In genomic region chr5:24309223-24309622, GRCm38 (mm10) we compare ENCODE assay signal across 37 mouse cellular contexts. TPM values are rescaled to one million over a fixed set of nuclear protein-coding genes. Genes with fewer than 3 reads are reported as not detected.
"Had no signal": no experiment of that assay in that cellular context is flagged by ENCODE, and none has a peak within 500 bp of the region (broad histone marks: within the 10 kb centered on the region; RNA-seq: fewer than 3 reads in every experiment).

No protein-coding gene starts in this region.

- H3K9me3 ChIP-seq: liver, embryonic 15.5 days had no signal

- H3K36me3 ChIP-seq: limb, embryonic 10.5 days; limb, embryonic 12.5 days; limb, embryonic 13.5 days; limb, embryonic 15.5 days; liver, embryonic 12.5 days; liver, embryonic 13.5 days; liver, embryonic 15.5 days; lung, embryonic 15.5 days; midbrain, embryonic 10.5 days; midbrain, embryonic 12.5 days; midbrain, embryonic 13.5 days; midbrain, embryonic 15.5 days; neural tube, embryonic 12.5 days; neural tube, embryonic 13.5 days had no signal

- H3K4me2 ChIP-seq: limb, embryonic 12.5 days; limb, embryonic 13.5 days; limb, embryonic 15.5 days; liver, embryonic 11.5 days; liver, embryonic 12.5 days; liver, embryonic 13.5 days; liver, embryonic 15.5 days; lung, embryonic 14.5 days; lung, embryonic 15.5 days; midbrain, embryonic 11.5 days; midbrain, embryonic 12.5 days; midbrain, embryonic 13.5 days; midbrain, embryonic 15.5 days; neural tube, embryonic 12.5 days; neural tube, embryonic 13.5 days had no signal

- H3K9ac ChIP-seq: limb, embryonic 12.5 days; limb, embryonic 13.5 days; limb, embryonic 15.5 days; liver, embryonic 12.5 days; liver, embryonic 13.5 days; liver, embryonic 14.5 days; liver, embryonic 15.5 days; liver, postnatal 0 days; lung, embryonic 14.5 days; lung, embryonic 15.5 days; midbrain, embryonic 12.5 days; midbrain, embryonic 13.5 days; midbrain, embryonic 15.5 days; neural tube, embryonic 12.5 days; neural tube, embryonic 13.5 days had no signal

- H3K27ac ChIP-seq: limb, embryonic 10.5 days; limb, embryonic 12.5 days; limb, embryonic 13.5 days; limb, embryonic 15.5 days; liver, embryonic 12.5 days; liver, embryonic 13.5 days; liver, embryonic 14.5 days; liver, embryonic 15.5 days; lung, embryonic 15.5 days; macrophage; midbrain, embryonic 10.5 days; midbrain, embryonic 12.5 days; midbrain, embryonic 13.5 days; midbrain, embryonic 15.5 days; neural tube, embryonic 12.5 days; neural tube, embryonic 13.5 days had no signal

- ATAC-seq: liver, embryonic 12.5 days; liver, postnatal 0 days; lung, postnatal 0 days; midbrain, embryonic 13.5 days; midbrain, embryonic 15.5 days; midbrain, embryonic 16.5 days had no signal

- H3K4me1 ChIP-seq: limb, embryonic 10.5 days; limb, embryonic 12.5 days; limb, embryonic 15.5 days; liver, embryonic 12.5 days; liver, embryonic 13.5 days; liver, embryonic 15.5 days; lung, embryonic 15.5 days; megakaryocyte, embryonic 14.5 days; midbrain, embryonic 10.5 days; midbrain, embryonic 12.5 days; midbrain, embryonic 13.5 days; midbrain, embryonic 15.5 days; neural tube, embryonic 12.5 days had no signal

- DNase-seq: left cerebral cortex, postnatal 4 days; liver; liver, embryonic 13.5 days; liver, postnatal 0 days; lung, adult 18-20 months; lung, adult 2 months; lung, embryonic 14.5 days; lung, postnatal 10 days; lung, postnatal 14 days; lung, postnatal 36 days; lung, postnatal 4 days; midbrain, embryonic 14.5 days had no signal

- H3K27me3 ChIP-seq: limb, embryonic 12.5 days; limb, embryonic 13.5 days; limb, embryonic 15.5 days; liver, embryonic 12.5 days; liver, embryonic 13.5 days; liver, embryonic 15.5 days; lung, embryonic 15.5 days; midbrain, embryonic 12.5 days; midbrain, embryonic 13.5 days; midbrain, embryonic 15.5 days; neural tube, embryonic 12.5 days; neural tube, embryonic 13.5 days had no signal

- H3K4me3 ChIP-seq: limb, embryonic 10.5 days; limb, embryonic 12.5 days; limb, embryonic 13.5 days; limb, embryonic 15.5 days; liver, embryonic 12.5 days; liver, embryonic 13.5 days; liver, embryonic 15.5 days; lung, embryonic 15.5 days; megakaryocyte, embryonic 14.5 days; midbrain, embryonic 10.5 days; midbrain, embryonic 12.5 days; midbrain, embryonic 13.5 days; midbrain, embryonic 15.5 days; myocyte; neural tube, embryonic 12.5 days; neural tube, embryonic 13.5 days had no signal

RNA-seq across cellular contexts. Expression of gene Kcnh2, which starts 42.2 kb away (rescaled TPM):
- total RNA-seq: liver, adult 2 months; megakaryocyte, adult 5-6 weeks; monocyte, adult 5-6 weeks had no signal
- polyA plus RNA-seq: liver, adult 2 months; macrophage had no signal

RNA-seq across cellular contexts. Expression of gene Nos3, which starts 55.4 kb away (rescaled TPM):
- total RNA-seq: megakaryocyte progenitor cell, adult 5-6 weeks; monocyte, adult 5-6 weeks had no signal
- polyA plus RNA-seq: macrophage had no signal
